Mouse (Mus musculus) c-Kit-positive CD71-positive TER-119-negative erythroid progenitor cells, embryonic 14.5 days (primary cell): ENCODE measurements around the gene Mt4.
"Not testable (repeated sequence)": the region's sequence is repeated elsewhere in the genome, so short reads cannot be mapped to it uniquely, and the experiment has no call there.

ENCODE experiments used
- DNase-seq: peaks from one replicate; pipeline ENCODE4 v3.0.0-alpha.2; 2013; ENCODE audit warnings: low read depth

Mt4 gene

DNA sequence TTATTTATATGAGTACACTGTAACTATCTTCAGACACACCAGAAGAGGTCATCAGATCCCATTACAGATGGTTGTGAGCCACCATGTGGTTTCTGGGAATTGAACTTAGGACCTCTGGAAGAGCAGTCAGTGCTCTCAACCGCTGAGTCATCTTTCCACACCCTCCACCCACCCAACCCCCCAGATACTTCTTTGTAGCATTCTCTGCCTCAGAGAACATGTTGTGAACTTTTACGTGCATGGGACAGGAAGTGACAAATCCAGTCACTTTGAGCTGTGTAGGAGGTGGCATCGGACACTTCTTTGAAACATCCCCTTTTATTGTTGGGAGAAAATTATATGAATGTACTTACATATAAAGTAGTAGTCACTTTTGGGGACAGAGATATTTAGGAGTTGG, 2.4 kb upstream of the Mt4 start:
- DNase-seq, result not testable (repeated sequence)

GRCm38 (mm10) chr8:94135556-94135955, 1.4 kb upstream of the Mt4 start:
- DNase-seq, result no peak

DNA sequence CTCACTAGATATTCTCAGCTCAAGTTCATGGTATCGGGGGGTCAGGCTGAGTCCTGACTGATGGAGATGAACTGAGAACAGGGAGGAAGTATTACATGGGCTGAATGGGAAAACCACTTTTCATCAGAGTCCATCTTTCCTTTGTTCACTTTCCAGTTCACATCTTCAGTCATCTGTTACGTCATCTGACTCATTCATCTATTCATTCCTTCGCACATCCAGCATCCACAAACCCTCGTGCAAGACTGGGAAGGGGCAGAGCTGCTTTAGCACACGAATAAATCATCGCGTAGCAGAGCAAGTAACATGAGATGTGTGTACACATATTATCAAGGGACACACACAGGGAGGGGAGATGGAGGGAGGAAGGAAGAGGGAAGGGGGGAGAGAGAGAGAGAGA, 805 bp upstream of the Mt4 start:
- DNase-seq, result no peak

DNA sequence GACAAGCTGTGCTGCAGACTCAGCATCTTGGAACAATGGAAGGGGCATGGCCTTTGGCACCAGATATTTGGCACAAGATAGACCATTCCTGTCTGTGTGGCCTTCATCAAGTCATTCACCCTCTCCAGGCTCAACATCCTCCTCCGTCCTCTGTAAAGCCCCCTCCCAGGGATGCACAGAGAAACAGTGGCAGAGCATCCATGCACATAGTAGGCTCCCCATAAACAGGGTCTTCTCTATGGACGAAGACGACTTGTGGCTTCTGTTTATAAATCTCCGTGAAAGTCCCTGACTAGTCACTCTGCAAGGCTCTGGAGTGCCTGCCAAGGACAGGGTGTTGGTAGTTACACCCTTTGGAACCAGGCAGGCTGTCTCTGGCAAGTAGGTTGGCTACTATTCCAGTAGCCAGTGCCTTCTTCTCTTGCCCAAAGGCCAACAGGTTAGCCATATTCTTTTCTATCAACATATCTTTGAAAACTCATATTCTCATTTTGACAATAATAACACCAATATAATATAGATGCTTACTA, 3.3 kb downstream of the Mt4 start:
- no peak for DNase-seq

- no peak for DNase-seq
Observed at GRCm38 (mm10) chr8:94148236-94148635, 11.2 kb downstream of the Mt4 start.

DNA sequence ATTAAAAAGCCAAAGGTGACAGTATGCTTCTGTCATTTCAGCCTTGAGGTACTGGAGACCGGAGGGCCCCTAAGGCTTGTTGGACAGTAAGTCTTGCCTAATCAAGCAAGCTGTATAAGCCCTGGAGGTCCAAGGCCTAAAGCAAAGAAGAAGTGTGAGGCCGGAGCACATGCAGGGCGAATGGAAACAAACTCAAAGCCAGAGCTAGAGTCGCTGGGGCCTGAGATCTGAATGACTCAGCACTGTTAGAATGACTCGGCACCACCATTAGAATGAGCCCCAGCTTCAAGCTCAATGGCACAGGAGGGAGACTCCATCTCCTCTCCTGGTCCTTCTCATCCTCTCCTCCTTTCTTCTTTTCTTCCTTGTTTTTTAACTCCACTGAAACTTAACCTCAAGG, 13.9 kb downstream of the Mt4 start:
- DNase-seq, result no peak

DNA sequence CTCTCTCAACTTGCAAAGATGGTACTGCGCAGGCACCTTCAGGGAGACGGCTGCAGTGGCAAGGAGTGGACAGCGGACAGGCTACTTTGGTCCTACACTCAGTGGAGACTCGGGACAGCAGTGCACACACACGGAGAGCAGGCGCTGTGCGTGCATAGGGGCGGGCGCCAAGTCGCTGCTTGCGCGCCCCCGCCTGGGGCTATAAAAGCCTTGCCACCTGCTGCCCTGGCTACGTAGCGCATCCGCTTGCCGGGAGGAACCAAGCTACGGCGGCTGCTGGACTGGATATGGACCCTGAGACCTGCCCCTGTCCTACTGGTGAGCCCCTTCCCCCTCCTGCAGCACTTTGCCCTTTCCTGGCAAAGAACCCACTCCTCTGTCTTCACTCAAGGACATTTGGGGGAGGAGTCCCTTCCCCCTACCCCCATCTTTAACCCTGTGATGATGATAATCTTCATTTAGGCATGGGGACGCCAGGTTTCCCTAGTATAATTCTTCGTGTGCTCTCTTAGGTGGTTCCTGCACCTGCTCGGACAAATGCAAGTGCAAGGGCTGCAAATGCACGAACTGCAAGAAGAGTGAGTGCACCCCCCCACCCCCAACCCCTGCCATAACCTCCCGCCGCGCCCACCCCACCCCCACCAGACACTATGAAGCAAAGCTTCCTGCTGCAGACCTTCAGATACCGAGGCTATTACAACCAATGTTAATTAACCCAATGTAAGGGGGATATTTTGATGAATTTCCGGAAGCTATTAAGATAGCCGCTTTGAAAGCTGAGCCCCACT, 15.7 kb downstream of the Mt4 start, which contains the start of gene Mt3:
Mt3 (plus strand) TSS at position 95 of the 788 bp plus-strand sequence.
- DNase-seq, result no peak

GRCm38 (mm10) chr8:94153451-94153850, 16.5 kb downstream of the Mt4 start:
- DNase-seq, result no peak

- no peak for DNase-seq
Observed at GRCm38 (mm10) chr8:94154537-94154936, 17.5 kb downstream of the Mt4 start.

DNA sequence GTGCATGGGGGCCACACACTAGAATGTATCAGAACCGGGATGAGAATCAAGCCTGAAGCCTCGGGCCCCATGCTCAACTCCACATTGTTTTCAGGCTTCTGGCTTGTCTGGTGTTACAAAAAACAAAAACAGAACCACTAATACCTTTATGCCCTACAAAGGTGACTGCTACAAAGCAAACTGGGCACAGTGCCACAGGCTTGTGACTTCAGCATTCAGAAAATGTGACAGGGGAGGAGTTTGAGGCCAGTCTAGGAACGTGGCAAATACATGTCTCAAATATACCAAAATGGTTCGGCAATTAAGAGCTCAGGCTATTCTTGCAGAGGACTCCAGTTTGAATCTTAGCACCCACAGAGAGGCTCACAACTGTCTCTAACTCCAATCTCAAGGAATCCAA, 19.1 kb downstream of the Mt4 start:
- no peak for DNase-seq

- DNase-seq, result not testable (repeated sequence)
Observed at GRCm38 (mm10) chr8:94165772-94166171, 28.8 kb downstream of the Mt4 start.

- DNase-seq, result peak; percentile 87
Observed at GRCm38 (mm10) chr8:94167244-94167643, 30.2 kb downstream of the Mt4 start.

- peak; percentile 61 for DNase-seq
Observed at GRCm38 (mm10) chr8:94169547-94169946, 32.5 kb downstream of the Mt4 start.

DNA sequence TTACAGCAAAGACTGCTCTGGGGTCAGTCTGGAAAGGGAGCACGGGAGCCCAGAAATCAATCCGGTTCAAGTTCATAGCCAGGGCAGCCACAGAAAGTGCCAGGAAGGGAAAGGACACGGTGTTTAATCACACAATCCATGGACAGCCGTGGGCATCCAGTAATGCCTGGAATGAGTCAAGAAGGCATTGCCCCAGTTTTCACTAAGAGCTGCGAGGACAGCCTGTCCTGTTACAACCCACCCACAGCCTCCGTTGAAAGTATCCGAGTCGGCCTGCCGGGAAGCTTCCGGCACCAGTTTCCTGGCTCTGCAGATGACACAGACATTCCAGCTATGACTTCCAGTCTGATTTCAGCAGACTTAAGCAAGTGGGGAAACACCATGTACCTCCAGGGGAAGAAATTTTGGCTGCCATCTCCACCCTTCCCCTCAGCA, 34.3 kb downstream of the Mt4 start:
- no peak for DNase-seq

DNA sequence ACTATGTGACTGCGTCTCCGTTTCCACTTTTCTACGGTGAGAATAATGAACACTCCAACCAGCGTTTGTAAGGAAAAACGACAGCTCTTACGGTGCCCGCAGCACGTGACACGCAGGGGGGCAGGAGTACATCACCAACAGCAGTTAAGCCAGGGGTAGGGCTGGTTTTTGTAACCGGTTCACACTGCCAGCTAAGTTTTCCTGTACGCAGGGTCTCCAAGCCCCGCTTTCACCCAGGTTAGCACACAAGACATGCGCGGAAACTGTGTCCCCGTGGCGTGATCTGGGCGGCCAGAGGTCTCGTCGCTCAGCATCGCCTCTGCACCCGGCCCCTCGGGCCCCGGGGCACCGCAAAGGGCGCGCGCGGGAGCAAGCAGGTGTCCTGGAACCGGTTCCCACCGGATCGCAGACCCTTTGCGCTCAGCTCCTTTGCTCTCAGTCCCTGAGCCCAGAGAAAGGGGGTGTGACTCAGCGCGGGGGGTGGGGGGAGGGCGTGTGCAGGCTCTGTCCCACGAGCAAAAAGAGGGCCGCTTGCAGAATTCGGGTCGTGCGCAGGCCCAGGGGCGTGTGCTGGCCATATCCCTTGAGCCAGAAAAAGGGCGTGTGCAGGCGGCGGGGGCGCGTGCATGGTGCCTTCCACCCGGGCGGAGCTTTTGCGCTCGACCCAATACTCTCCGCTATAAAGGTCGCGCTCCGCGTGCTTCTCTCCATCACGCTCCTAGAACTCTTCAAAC, 35.2 kb downstream of the Mt4 start, which contains the start of gene Mt2:
Mt2 (plus strand) TSS at position 590 of the 734 bp plus-strand sequence.
- DNase-seq, result peak; percentile 95

DNA sequence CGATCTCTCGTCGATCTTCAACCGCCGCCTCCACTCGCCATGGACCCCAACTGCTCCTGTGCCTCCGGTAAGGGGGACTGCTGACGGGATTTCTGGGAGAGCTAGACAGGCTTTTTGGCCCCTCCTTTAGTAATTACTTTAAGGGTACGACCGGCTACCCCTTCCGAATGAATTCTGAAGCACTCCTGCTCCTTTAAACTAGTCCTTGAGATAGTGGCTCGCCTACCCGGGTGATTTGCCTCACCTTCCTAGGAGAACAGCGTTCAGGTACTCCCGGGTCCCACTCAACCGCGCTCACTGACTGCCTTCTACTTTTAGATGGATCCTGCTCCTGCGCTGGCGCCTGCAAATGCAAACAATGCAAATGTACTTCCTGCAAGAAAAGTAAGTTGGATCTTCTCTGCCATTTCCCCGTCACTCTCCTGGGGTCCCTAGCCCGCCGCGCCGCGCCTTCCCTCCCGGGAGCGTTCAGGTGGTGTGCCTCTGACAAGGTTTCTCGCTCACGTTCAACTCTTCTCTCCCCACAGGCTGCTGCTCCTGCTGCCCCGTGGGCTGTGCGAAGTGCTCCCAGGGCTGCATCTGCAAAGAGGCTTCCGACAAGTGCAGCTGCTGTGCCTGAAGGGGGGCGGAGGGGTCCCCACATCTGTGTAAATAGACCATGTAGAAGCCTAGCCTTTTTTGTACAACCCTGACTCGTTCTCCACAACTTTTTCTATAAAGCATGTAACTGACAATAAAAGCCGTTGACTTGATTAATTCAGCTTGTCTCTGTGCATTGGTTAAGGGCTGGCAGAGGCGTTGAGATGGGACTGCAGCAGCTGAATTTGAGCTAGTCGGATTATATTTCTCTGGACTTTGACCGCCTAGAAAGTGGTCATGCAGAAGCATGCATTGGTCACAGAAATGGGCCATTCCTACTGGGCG, 36.1 kb downstream of the Mt4 start:
- DNase-seq, result no peak

GRCm38 (mm10) chr8:94173848-94174403, 36.9 kb downstream of the Mt4 start:
- DNase-seq, result peak; percentile 56

DNA sequence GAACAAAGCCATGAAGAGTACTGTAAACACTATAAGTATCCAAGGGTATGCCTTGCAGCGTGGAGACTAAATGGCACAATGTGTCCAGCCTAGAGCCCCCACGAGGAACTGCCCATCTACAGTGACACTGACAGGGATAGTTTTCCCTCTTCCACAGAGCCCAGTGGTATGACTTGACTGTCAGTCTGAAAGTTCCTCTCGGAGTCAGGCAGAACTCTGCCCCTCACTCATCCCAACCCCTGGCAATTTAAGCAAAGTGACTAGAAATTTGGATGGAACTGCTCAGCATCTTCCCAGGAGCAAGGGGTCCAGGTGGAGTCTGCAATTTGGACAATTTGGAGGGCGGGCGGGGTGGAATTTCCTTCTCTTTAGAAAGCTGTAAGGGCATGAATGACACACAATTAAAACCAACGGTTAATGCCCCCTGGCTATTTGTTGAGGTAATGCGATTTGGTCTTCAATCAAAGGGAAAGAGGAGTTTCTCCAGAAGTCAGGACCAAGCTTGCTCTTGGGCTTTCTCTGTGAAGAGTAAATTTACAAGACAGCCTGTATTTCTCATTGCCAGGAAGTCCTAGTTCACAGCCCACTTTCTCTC, 37.7 kb downstream of the Mt4 start:
- no peak for DNase-seq

GRCm38 (mm10) chr8:94177716-94178390, 40.9 kb downstream of the Mt4 start:
- DNase-seq, result no peak

GRCm38 (mm10) chr8:94178857-94179712, 42.1 kb downstream of the Mt4 start, which contains the start of gene Mt1:
Mt1 (plus strand) TSS chr8:94179082.
- peak; percentile 99 for DNase-seq
